Mouse (Mus musculus) T-cell, adult 66 days (primary cell): ENCODE measurements around the gene Rbmxl2. TPM values are rescaled to one million over a fixed set of nuclear protein-coding genes. Genes with fewer than 3 reads are reported as not detected.

ENCODE experiments used
- total RNA-seq, 2 experiments: library from RNA; stranded (reverse); gene quantifications; 3 replicates in 1 of 2; 4 replicates in 1 of 2; pipeline ENCODE4 v1.2.4; 2023

Gene Rbmxl2
- not detected for total RNA-seq

GRCm38 (mm10) chr7:107209204-107209860 is at the start of gene Rbmxl2:
Gene Rbmxl2 (plus strand): TSS chr7:107209445.

GRCm38 (mm10) chr7:107166690-107167089 is 42.6 kb upstream of the Rbmxl2 start, which contains the start of gene Nlrp14:
Gene Nlrp14 (plus strand): TSS chr7:107166990.

Other genes with a start within 250 kb of the Rbmxl2 start
- gene Olfr6, start 245.5 kb upstream of the Rbmxl2 start, total RNA-seq, result not detected
- not detected for gene Olfr711, start 234.0 kb upstream of the Rbmxl2 start, total RNA-seq
- gene Olfr2, start 203.4 kb upstream of the Rbmxl2 start, total RNA-seq, result not detected
- gene Olfr713, start 178.3 kb upstream of the Rbmxl2 start, total RNA-seq, result not detected
- not detected for gene Olfr714, start 138.5 kb upstream of the Rbmxl2 start, total RNA-seq
- not detected for gene Olfr17, start 116.2 kb upstream of the Rbmxl2 start, total RNA-seq
- not detected for gene Olfr715b, start 99.1 kb upstream of the Rbmxl2 start, total RNA-seq
- not detected for gene Olfr715, start 78.4 kb upstream of the Rbmxl2 start, total RNA-seq
- not detected for gene Olfr716, start 71.1 kb upstream of the Rbmxl2 start, total RNA-seq
- gene Nlrp14, start 42.5 kb upstream of the Rbmxl2 start, total RNA-seq, result not detected
- gene Syt9, start 161.3 kb downstream of the Rbmxl2 start, total RNA-seq, result not detected